Mouse (Mus musculus) forebrain, embryonic 12.5 days (tissue): ENCODE results near the gene Ccl4. TPM values are rescaled to one million over a fixed set of nuclear protein-coding genes. Genes with fewer than 3 reads are reported as not detected.

Experiments
- ATAC-seq: fragments of 200-750 bp; cut with Nextera tagmentation; 2 replicates; pipeline ENCODE4 v1.8.0; 2017; ENCODE audit warnings: moderate TSS enrichment; ENCODE audit not compliant: low FRiP score
- H3K27ac ChIP-seq: fragments of 300-500 bp; sonication (generic); 2 replicates; pipeline ENCODE4 v1.5.1; 2016; ENCODE audit warnings: mild to moderate bottlenecking
- H3K27me3 ChIP-seq: fragments of 300-500 bp; sonication (generic); 2 replicates; pipeline ENCODE4 v1.6.1; 2016; ENCODE audit warnings: mild to moderate bottlenecking
- H3K36me3 ChIP-seq: fragments of 300-500 bp; sonication (generic); replicated peaks from 2 replicates; pipeline ENCODE4 v1.6.1; 2016; ENCODE audit warnings: mild to moderate bottlenecking
- H3K4me1 ChIP-seq: fragments of 300-500 bp; sonication (generic); 2 replicates; pipeline ENCODE4 v1.6.1; 2016
- H3K4me2 ChIP-seq: fragments of 300-500 bp; sonication (generic); 2 replicates; pipeline ENCODE4 v1.6.1; 2016; ENCODE audit warnings: mild to moderate bottlenecking, moderate library complexity
- H3K4me3 ChIP-seq: fragments of 300-500 bp; sonication (generic); replicated peaks from 2 replicates; pipeline ENCODE4 v1.5.1; 2016; ENCODE audit warnings: mild to moderate bottlenecking
- H3K9ac ChIP-seq: fragments of 300-500 bp; sonication (generic); 2 replicates; pipeline ENCODE4 v1.6.1; 2016; ENCODE audit warnings: mild to moderate bottlenecking
- H3K9me3 ChIP-seq: fragments of 300-500 bp; sonication (generic); 2 replicates; pipeline ENCODE4 v1.6.1; 2016
- WGBS: fragments of 180-500 bp; shearing (Covaris S2); methylation state at CpG from one replicate; pipeline ENCODE4 v1.1.7; 2016; 5-methylcytosine and 5-hydroxymethylcytosine counted together
- polyA plus RNA-seq: library from polyadenylated mRNA; unstranded; fragments of >200 nt; fragmentation: Nextera tagmentation; extraction: Ambion mirVana; gene quantifications from 2 replicates; pipeline ENCODE4 v1.2.1, GENCODE M21; 2016

Gene Ccl4
- polyA plus RNA-seq: not detected in 2 replicates

- H3K9ac ChIP-seq: no peak within 1 kb of the TSS
- 78% methylated on average over 6 of the region's 6 CpGs for WGBS
- H3K9me3 ChIP-seq: no peaks in the 10 kb centered on the region
- no peaks in the 10 kb centered on the region for H3K27me3 ChIP-seq
- ATAC-seq: no peak
- H3K4me2 ChIP-seq: no peak within 1 kb of the TSS
- H3K4me3 ChIP-seq: no peak within 1 kb of the TSS
- H3K4me1 ChIP-seq: no peaks in the 10 kb centered on the region
- no peaks in the 10 kb centered on the region for H3K36me3 ChIP-seq
- no peak within 1 kb of the TSS for H3K27ac ChIP-seq
These were observed at the start of gene Ccl4 for GRCm38 (mm10) chr11:83662204-83662603. TSS of gene Ccl4 (plus strand) at chr11:83662584.

GRCm38 (mm10) chr11:83616586-83616985 is 45.8 kb upstream of the Ccl4 start:
- WGBS: 97% methylated on average over 1 of the region's 1 CpGs
- H3K4me1 ChIP-seq: no peaks in the 10 kb centered on the region
- ATAC-seq: no peak

GRCm38 (mm10) chr11:83618238-83618637 is 44.1 kb upstream of the Ccl4 start:
- Histone ChIP-seq H3K36me3 (no peaks in the 10 kb centered on the region), H3K9ac (no peak overlapping the region), H3K27ac (no peak overlapping the region), H3K9me3 (no peaks in the 10 kb centered on the region), H3K4me2 (no peak overlapping the region), H3K27me3 (no peaks in the 10 kb centered on the region), H3K4me1 (no peaks in the 10 kb centered on the region), H3K4me3 (no peak overlapping the region)
- WGBS: 59% methylated on average over 5 of the region's 5 CpGs
- no peak for ATAC-seq

More at GRCm38 (mm10) chr11:83616586-83616985, 45.8 kb upstream of the Ccl4 start:
- no peak overlapping the region for H3K27ac ChIP-seq
- no peaks in the 10 kb centered on the region for H3K9me3 ChIP-seq
- no peak overlapping the region for H3K4me2 ChIP-seq
- H3K27me3 ChIP-seq: no peaks in the 10 kb centered on the region
- no peak overlapping the region for H3K4me3 ChIP-seq
- no peak overlapping the region for H3K9ac ChIP-seq
- no peaks in the 10 kb centered on the region for H3K36me3 ChIP-seq

- Histone ChIP-seq H3K27ac (no peak overlapping the region), H3K4me2 (no peak overlapping the region), H3K4me1 (no peaks in the 10 kb centered on the region), H3K27me3 (no peaks in the 10 kb centered on the region), H3K9ac (no peak overlapping the region), H3K36me3 (no peaks in the 10 kb centered on the region), H3K9me3 (no peaks in the 10 kb centered on the region), H3K4me3 (no peak overlapping the region)
- no peak for ATAC-seq
- WGBS: 93% methylated on average over 1 of the region's 1 CpGs
These were observed 43.3 kb upstream of the Ccl4 start for GRCm38 (mm10) chr11:83619037-83619436.

GRCm38 (mm10) chr11:83623586-83623985 is 38.8 kb upstream of the Ccl4 start:
- H3K27me3 ChIP-seq: no peaks in the 10 kb centered on the region
- H3K27ac ChIP-seq: no peak overlapping the region
- ATAC-seq: no peak
- no peak overlapping the region for H3K4me3 ChIP-seq
- no peak overlapping the region for H3K4me2 ChIP-seq
- H3K9ac ChIP-seq: no peak overlapping the region
- H3K9me3 ChIP-seq: no peaks in the 10 kb centered on the region
- no peaks in the 10 kb centered on the region for H3K36me3 ChIP-seq
- WGBS: 93% methylated on average over 3 of the region's 3 CpGs
- H3K4me1 ChIP-seq: no peaks in the 10 kb centered on the region

- H3K36me3 ChIP-seq: no peaks in the 10 kb centered on the region
- H3K4me3 ChIP-seq: no peak overlapping the region
- WGBS: 90% methylated on average over 9 of the region's 9 CpGs
- H3K9ac ChIP-seq: no peak overlapping the region
- no peak overlapping the region for H3K4me2 ChIP-seq
- H3K9me3 ChIP-seq: no peaks in the 10 kb centered on the region
- H3K27ac ChIP-seq: no peak overlapping the region
- H3K4me1 ChIP-seq: no peaks in the 10 kb centered on the region
- no peak for ATAC-seq
- H3K27me3 ChIP-seq: no peaks in the 10 kb centered on the region
These were observed 33.6 kb upstream of the Ccl4 start for GRCm38 (mm10) chr11:83628808-83629207.

- H3K4me3 ChIP-seq: no peak overlapping the region
- WGBS: 81% methylated on average over 1 of the region's 1 CpGs
- ATAC-seq: no peak
These were observed 31.8 kb upstream of the Ccl4 start for GRCm38 (mm10) chr11:83630630-83631029.

GRCm38 (mm10) chr11:83631065-83631464 is 31.3 kb upstream of the Ccl4 start:
- 93% methylated on average over 2 of the region's 2 CpGs for WGBS
- no peak overlapping the region for H3K27ac ChIP-seq
- H3K9me3 ChIP-seq: no peaks in the 10 kb centered on the region
- H3K4me2 ChIP-seq: no peak overlapping the region
- H3K4me1 ChIP-seq: no peaks in the 10 kb centered on the region
- no peak for ATAC-seq
- H3K27me3 ChIP-seq: no peaks in the 10 kb centered on the region
- H3K36me3 ChIP-seq: no peaks in the 10 kb centered on the region
- no peak overlapping the region for H3K4me3 ChIP-seq
- H3K9ac ChIP-seq: no peak overlapping the region

More at GRCm38 (mm10) chr11:83630630-83631029, 31.8 kb upstream of the Ccl4 start:
- H3K4me2 ChIP-seq: no peak overlapping the region
- no peaks in the 10 kb centered on the region for H3K36me3 ChIP-seq
- H3K4me1 ChIP-seq: no peaks in the 10 kb centered on the region
- H3K9ac ChIP-seq: no peak overlapping the region
- no peaks in the 10 kb centered on the region for H3K9me3 ChIP-seq
- no peak overlapping the region for H3K27ac ChIP-seq
- H3K27me3 ChIP-seq: no peaks in the 10 kb centered on the region

- Histone ChIP-seq H3K4me3 (no peak overlapping the region), H3K36me3 (no peaks in the 10 kb centered on the region), H3K27ac (no peak overlapping the region), H3K9ac (no peak overlapping the region), H3K4me1 (no peaks in the 10 kb centered on the region), H3K9me3 (no peaks in the 10 kb centered on the region), H3K27me3 (no peaks in the 10 kb centered on the region), H3K4me2 (no peak overlapping the region)
- no peak for ATAC-seq
- WGBS: 69% methylated on average over 4 of the region's 4 CpGs
These were observed 29.6 kb upstream of the Ccl4 start for GRCm38 (mm10) chr11:83632744-83633143.

GRCm38 (mm10) chr11:83634425-83634824 is 28.0 kb upstream of the Ccl4 start:
- Histone ChIP-seq H3K36me3 (no peaks in the 10 kb centered on the region), H3K4me1 (no peaks in the 10 kb centered on the region), H3K4me2 (no peak overlapping the region), H3K4me3 (no peak overlapping the region), H3K9ac (no peak overlapping the region), H3K27ac (no peak overlapping the region), H3K27me3 (no peaks in the 10 kb centered on the region), H3K9me3 (no peaks in the 10 kb centered on the region)
- ATAC-seq: no peak
- 46% methylated on average over 4 of the region's 4 CpGs for WGBS

GRCm38 (mm10) chr11:83634898-83635297 is 27.5 kb upstream of the Ccl4 start:
- Histone ChIP-seq H3K36me3 (no peaks in the 10 kb centered on the region), H3K27me3 (no peaks in the 10 kb centered on the region), H3K4me2 (no peak overlapping the region), H3K9me3 (no peaks in the 10 kb centered on the region), H3K9ac (no peak overlapping the region), H3K4me1 (no peaks in the 10 kb centered on the region), H3K4me3 (no peak overlapping the region), H3K27ac (no peak overlapping the region)
- ATAC-seq: no peak
- WGBS: 89% methylated on average over 2 of the region's 2 CpGs

GRCm38 (mm10) chr11:83636742-83637235 is 25.6 kb upstream of the Ccl4 start:
- no peak for ATAC-seq
- no peaks in the 10 kb centered on the region for H3K36me3 ChIP-seq
- H3K27ac ChIP-seq: no peak overlapping the region
- no peak overlapping the region for H3K4me3 ChIP-seq
- H3K9ac ChIP-seq: no peak overlapping the region
- 78% methylated on average over 1 of the region's 1 CpGs for WGBS
- no peaks in the 10 kb centered on the region for H3K9me3 ChIP-seq
- no peaks in the 10 kb centered on the region for H3K27me3 ChIP-seq
- no peaks in the 10 kb centered on the region for H3K4me1 ChIP-seq
- H3K4me2 ChIP-seq: no peak overlapping the region

- Histone ChIP-seq H3K27me3 (no peaks in the 10 kb centered on the region), H3K4me1 (no peaks in the 10 kb centered on the region), H3K9me3 (no peaks in the 10 kb centered on the region), H3K36me3 (no peaks in the 10 kb centered on the region), H3K27ac (no peak overlapping the region), H3K4me3 (no peak overlapping the region), H3K9ac (no peak overlapping the region), H3K4me2 (no peak overlapping the region)
- WGBS: 56% methylated on average over 2 of the region's 2 CpGs
- ATAC-seq: no peak
These were observed 23.4 kb upstream of the Ccl4 start for GRCm38 (mm10) chr11:83638934-83639333.
